ENCODE assay signal across 33 mouse cellular contexts in the genomic region with DNA sequence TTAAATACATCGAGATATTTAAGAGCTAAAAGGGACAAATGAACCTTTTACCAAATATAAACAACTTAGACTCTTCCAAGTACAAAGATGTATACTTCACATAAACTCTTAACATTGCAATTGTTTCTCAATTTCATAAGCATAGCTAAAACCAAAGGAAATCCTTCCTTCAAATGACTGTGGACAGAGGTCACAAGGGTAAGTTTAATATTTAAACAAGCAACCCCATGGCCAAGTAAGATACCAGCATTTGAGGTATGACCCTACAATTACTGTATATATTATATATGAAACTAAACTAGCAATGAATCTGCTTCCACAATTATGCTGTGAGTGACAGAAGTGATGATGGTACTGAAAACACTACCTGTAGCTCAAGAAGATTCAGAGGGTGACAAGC. TPM values are rescaled to one million over a fixed set of nuclear protein-coding genes. Genes with fewer than 3 reads are reported as not detected.
"Had no signal": no experiment of that assay in that cellular context is flagged by ENCODE, and none has a peak within 500 bp of the region (broad histone marks: within the 10 kb centered on the region; RNA-seq: fewer than 3 reads in every experiment).

No protein-coding gene starts in this region.

- ATAC-seq: forebrain, embryonic 13.5 days; forebrain, embryonic 14.5 days; forebrain, embryonic 15.5 days; forebrain, embryonic 16.5 days; forebrain, postnatal 0 days had no signal

- H3K4me2 ChIP-seq: embryonic facial prominence, embryonic 12.5 days; embryonic facial prominence, embryonic 13.5 days; embryonic facial prominence, embryonic 15.5 days; forebrain, embryonic 12.5 days; forebrain, embryonic 13.5 days; forebrain, embryonic 15.5 days had no signal

- H3K9me3 ChIP-seq: embryonic facial prominence, embryonic 10.5 days; embryonic facial prominence, embryonic 12.5 days; embryonic facial prominence, embryonic 13.5 days; embryonic facial prominence, embryonic 15.5 days; forebrain, embryonic 10.5 days; forebrain, embryonic 12.5 days; forebrain, embryonic 13.5 days; forebrain, embryonic 15.5 days had no signal

- H3K27me3 ChIP-seq: embryonic facial prominence, embryonic 12.5 days; embryonic facial prominence, embryonic 13.5 days; embryonic facial prominence, embryonic 15.5 days; forebrain, embryonic 12.5 days; forebrain, embryonic 13.5 days; forebrain, embryonic 15.5 days had no signal

- H3K27ac ChIP-seq: embryonic facial prominence, embryonic 10.5 days; embryonic facial prominence, embryonic 12.5 days; embryonic facial prominence, embryonic 13.5 days; embryonic facial prominence, embryonic 15.5 days; forebrain, embryonic 10.5 days; forebrain, embryonic 12.5 days; forebrain, embryonic 13.5 days; forebrain, embryonic 15.5 days; gastrocnemius, adult 2 months had no signal

- DNase-seq: cerebellum, adult 2 months; cerebellum, adult 8-10 months; cerebellum, adult 9-10 months; cerebellum, adult 9-11 months; cerebellum, postnatal 10 days; cerebellum, postnatal 14 days; cerebellum, postnatal 25 days; cerebellum, postnatal 36 days; embryo, embryonic 11 days; forebrain, postnatal 0 days; gastrocnemius, adult 2 months; gastrocnemius, postnatal 10 days; gastrocnemius, postnatal 14 days; gastrocnemius, postnatal 25 days; gastrocnemius, postnatal 36 days; heart, adult 18-20 months had no signal

- H3K4me3 ChIP-seq: embryonic facial prominence, embryonic 10.5 days; embryonic facial prominence, embryonic 12.5 days; embryonic facial prominence, embryonic 13.5 days; embryonic facial prominence, embryonic 15.5 days; erythroblast, embryonic 14.5 days; forebrain, embryonic 10.5 days; forebrain, embryonic 12.5 days; forebrain, embryonic 13.5 days; forebrain, embryonic 15.5 days; gastrocnemius, adult 2 months had no signal

- H3K9ac ChIP-seq: embryonic facial prominence, embryonic 12.5 days; embryonic facial prominence, embryonic 13.5 days; embryonic facial prominence, embryonic 15.5 days; forebrain, embryonic 12.5 days; forebrain, embryonic 13.5 days; forebrain, embryonic 15.5 days; forebrain, postnatal 0 days had no signal

RNA-seq across cellular contexts. Expression of a gene that starts 43.8 kb away (rescaled TPM):
- total RNA-seq: common myeloid progenitor, adult 5-6 weeks; forebrain, postnatal 0 days; gastrocnemius, adult 18-20 months; gastrocnemius, adult 2 months; gastrocnemius, adult 8-10 months; gastrocnemius, postnatal 10 days; gastrocnemius, postnatal 14 days; gastrocnemius, postnatal 25 days; gastrocnemius, postnatal 36 days; gastrocnemius, postnatal 4 days; granulocyte monocyte progenitor cell, adult 5-6 weeks; heart, adult 18-20 months had no signal
- polyA plus RNA-seq: cortical plate, adult 2 months had no signal
